Mouse (Mus musculus) retina, embryonic 14.5 days (tissue): ENCODE data around the gene Tmem183a.
A peak's percentile ranks its signal among the peaks of the same experiment; 100 is the strongest.

Source experiments
- DNase-seq: peaks from one replicate; pipeline ENCODE4 v3.0.0-alpha.2; 2015; ENCODE audit warnings: low spot score

Gene Tmem183a

GRCm38 (mm10) chr1:134344005-134344950, 17.5 kb downstream of the Tmem183a start:
- peak; percentile 93 for DNase-seq

GRCm38 (mm10) chr1:134343567-134343966, 18.2 kb downstream of the Tmem183a start:
- no peak for DNase-seq

DNA sequence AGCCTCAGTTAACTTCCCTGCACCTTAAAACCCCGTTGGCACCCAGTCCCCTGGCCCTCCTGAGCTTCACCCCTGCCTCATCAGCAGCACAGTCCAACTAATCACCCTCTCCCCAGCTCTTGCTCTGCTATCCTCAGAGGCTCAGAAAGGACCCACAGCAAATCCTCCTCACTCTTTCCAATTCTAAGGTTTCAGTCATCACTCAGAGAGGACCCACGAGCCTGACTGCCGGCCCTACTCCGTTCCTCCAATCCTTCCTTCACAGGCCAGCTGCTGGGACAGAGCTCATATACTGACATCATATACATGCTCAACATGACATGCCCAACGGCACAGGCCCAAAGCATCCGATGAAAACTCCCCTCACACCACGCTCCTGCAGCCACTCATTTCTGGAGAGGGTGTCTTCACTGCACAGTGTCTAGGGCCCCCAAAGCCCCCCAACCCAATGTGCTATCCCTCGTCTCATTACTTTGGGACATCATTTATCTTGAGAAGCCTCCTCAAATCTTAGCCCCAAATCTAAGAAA, 18.9 kb downstream of the Tmem183a start:
- no peak for DNase-seq

- DNase-seq = peak; percentile 5
Measured at GRCm38 (mm10) chr1:134342278-134342664, 19.5 kb downstream of the Tmem183a start.

GRCm38 (mm10) chr1:134341641-134342277, 20.0 kb downstream of the Tmem183a start:
- no peak for DNase-seq

DNA sequence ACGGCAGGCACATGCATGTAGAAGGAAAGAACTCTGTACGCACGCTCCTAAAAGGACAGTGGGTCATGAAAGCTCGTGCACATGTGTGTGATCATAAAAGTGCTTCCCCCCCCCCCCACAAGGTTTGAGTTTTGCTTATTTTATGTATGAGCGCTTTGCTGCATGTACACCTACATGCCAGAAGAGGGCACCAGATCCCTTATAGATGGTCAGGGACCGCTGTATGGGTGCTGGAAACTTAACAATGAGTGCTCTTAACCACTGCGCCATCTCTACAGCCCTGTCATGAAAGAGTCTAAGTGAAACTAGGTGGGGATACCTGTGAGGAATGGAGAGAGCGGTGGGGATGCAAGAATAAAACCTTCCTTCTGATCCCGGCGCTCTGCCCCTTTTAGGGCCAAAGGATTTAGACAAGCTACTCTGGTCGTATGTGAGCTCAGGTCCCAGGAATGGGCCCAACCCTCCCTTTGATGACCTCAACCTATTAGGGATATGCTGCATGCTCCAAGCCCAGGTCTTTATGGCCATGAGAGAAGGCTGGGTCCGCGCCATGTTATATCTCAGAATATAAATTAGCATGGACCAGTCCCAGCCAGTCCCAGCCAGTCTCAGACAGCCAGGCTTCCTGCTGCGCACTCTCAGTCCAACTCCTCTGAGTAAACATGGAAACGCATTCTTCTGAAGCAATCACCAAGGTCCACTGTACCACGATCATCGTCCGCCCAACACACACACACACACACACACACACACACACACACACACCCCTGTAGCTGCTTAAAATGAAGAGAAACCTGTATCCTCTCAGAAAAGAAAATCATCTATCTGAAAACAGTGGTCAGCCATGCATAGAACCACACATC, 21.8 kb downstream of the Tmem183a start:
- DNase-seq = no peak

DNA sequence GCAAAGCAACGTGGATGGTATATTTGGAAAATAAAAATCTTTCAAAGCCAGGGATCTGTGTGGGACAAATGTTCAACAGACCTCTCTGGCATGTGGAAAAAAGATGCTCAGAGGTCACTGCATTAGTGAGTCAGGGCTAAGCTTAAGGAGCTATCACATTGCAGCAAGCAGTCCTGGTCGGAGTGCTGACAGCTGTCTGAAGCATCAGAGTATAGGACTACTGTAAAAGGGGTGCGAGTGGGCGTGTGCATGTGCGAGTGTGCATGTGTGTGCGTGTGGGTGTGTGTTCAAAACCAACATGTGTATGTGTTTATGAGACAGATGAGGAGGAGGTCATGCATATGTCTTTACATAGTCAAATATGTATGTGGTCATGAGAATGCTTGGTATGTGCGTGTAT, 22.6 kb downstream of the Tmem183a start:
- DNase-seq = no peak

- no peak for DNase-seq
Measured at GRCm38 (mm10) chr1:134336958-134337710, 24.6 kb downstream of the Tmem183a start.

GRCm38 (mm10) chr1:134335924-134336810, 25.6 kb downstream of the Tmem183a start:
- DNase-seq = no peak

DNA sequence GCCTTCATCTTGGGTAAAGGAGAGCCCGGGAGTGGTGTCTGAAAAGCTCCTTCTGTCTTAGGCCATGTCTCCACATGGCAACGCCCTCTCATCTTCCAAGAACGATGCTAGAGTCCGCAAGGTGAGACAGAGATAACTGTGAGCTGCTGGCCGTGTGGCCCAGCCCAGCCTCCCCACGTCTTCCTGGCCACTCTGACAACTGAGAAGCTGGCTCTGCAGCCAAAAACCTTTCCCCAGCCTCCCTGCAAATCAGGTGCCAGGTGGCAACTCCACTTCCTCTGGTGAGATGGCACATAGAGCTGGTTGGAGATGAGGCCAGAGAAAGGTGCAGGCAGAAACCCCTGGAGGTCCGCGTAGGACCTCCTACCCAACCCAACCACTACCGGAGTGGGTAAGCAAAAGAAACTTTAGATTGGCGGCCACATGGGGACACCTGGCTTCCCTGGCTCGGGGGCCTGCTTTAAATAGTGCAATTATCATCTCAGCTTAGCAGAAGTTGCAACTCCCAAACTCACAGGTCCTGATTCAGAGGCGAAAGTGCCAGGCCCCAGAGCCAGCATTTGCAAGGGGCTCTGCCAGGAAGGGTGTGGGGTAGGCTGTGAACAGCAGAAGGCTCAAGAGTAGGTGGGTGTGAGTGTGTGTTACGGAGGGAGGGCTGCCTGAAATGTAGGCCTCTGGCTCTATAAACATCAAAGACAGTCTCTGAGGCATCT, 26.4 kb downstream of the Tmem183a start:
- DNase-seq = no peak

DNA sequence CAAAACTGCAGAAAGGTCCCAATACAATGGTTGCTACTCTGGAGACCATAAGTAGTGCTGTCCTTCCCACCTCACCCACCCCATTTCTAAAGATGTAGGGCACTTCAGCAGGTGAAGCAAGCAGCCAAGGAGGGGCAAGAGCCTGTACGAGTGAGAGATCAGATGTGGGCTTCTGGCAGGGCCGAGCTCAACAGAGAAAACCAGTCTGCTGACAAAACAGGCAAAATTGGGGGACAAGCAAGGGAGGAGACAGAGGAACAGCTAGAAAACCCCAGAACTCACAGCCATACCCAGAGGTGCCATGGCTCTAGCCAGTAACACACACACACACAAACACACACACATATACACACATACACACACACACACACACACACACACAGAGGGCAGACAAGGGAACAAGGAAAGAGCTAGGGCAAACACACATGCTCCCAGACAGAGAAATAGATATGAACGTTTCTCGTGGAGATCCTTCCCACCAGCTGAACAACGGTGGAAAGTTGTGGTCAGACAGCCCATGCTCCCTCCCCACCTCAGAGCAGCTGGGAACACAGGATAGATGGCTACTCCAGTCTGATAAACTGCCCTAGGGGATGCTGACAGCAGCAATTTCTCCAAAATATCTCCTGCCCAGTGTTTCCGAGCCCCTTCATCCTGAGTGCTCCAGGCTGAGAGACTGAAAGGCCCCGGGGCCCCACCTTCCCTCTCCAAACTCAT, 27.5 kb downstream of the Tmem183a start:
- no peak for DNase-seq

DNA sequence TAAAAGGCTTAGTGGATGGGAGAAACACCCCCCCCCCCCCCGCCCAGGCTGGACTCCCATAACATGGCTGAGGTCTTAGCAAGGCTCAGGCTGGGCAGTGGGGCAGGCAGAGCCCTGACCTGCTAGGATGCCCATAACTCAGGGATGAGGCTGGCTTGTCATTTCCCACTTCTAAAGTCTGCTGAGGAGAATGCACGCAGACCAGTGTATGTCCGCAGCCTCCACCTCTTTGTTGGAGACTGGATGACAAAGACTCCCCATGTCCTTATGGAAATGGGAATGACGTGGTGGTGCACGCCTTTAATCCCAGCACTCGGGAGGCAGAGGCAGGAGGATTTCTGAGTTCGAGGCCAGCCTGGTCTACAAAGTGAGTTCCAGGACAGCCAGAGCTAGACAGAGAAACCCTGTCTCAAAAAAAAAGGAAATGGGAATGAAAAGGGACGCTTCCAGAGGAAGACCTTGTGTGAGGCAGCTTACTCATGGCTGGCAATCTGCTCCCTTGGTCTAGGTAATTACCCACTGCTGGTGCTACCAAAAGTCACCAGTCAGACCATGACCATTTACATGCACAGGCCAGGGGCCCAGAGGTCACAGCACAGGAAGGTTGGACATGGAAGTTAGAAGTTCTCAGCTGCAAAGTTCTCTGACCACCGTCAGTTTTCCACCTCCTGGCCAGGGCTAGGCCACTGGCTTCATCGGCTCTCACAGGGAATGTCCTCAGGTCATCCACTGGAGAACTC, 28.2 kb downstream of the Tmem183a start:
- DNase-seq = no peak

DNA sequence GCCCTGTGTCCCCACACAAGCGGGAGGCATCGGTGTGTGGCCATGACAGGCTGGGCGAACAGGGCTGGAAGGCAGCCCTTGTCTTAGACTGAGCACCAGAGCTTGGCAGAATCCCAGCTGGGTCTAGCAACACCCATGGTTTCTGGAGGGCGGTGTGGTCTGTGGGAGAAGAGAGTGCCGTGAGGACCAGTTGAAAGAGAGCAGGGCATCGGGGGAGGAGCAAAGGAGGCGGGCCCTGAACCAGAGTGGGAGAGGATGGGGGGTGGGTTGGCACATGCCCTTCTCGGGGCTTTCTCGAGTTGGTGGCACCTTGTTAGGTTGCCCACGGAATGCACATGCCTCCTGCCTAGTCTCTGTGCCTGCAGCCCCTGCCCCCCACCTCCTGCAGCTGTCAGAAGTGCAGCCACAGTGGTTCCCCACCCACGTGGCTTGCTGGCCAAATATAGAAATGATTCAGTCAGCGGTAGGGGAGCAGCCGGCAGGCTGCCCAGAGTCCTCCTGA, 29.0 kb downstream of the Tmem183a start, which contains the start of gene Ppfia4:
Ppfia4 (minus strand) TSS at position 159 of the 502 bp plus-strand sequence.
- no peak for DNase-seq

- peak; percentile 94 for DNase-seq
Measured at GRCm38 (mm10) chr1:134331879-134332635, 29.7 kb downstream of the Tmem183a start.

DNA sequence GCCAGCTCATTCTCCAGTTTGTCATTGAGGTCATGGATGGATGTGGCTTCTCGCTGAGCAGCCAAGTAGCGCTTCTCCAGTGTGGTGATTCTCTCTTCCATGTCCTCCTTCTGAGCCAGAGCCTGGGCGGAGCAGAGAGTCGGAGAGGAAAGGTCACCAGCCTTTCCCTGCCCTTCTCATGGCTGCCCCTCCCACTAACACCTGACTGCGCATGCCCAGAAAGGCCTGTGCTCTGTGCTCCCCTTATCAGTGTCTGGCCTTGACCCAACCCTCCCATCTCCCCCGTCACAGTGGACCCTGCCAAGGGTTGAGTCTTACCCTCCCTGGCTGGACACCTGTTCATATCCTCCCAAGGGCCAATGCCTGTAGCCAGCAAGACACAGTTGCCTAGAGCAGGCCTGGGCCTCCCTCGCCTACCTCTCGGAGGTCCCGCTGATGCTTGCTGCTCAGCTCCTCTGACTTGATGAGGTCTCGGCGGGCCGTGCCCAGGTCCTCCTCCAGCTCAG, 34.9 kb downstream of the Tmem183a start:
- no peak for DNase-seq

- DNase-seq = peak; percentile 35
Measured at GRCm38 (mm10) chr1:134322591-134322990, 39.2 kb downstream of the Tmem183a start.
